Mouse (Mus musculus): ENCODE measurements around the gene Adgrb3. TPM values are rescaled to one million over a fixed set of nuclear protein-coding genes. Genes with fewer than 3 reads are reported as not detected.

Gene Adgrb3
- total and polyA plus RNA-seq, 2 experiments from 2014 or later, result 0.07 to 2.9 TPM

GRCm38 (mm10) chr1:25462612-25463011 lies 366.9 kb downstream of the Adgrb3 start:
- H3K4me3 ChIP-seq (ENCODE audit: low read depth, low read length), result no peak overlapping the region
- H3K4me1 ChIP-seq (ENCODE audit: control insufficient read depth, insufficient read depth), result no peaks in the 10 kb centered on the region
- H3K36me3 ChIP-seq (replicated peaks; ENCODE audit: control insufficient read depth, insufficient read depth, low read length), result no peaks in the 10 kb centered on the region
- H3K4me2 ChIP-seq (ENCODE audit: low read depth, low read length), result no peak overlapping the region
- TF ChIP-seq CTCF (IDR thresholded peaks at IDR 0.05; ENCODE audit: low read depth) (no peak), EP300 (IDR thresholded peaks at IDR 0.05; ENCODE audit: low read depth) (no peak)
- DNase-seq (ENCODE audit: low spot score), result no peak
- 38% methylated on average over 1 of the region's 1 CpGs for WGBS
- H3K9ac ChIP-seq (replicated peaks; ENCODE audit: low read depth, low read length), result no peak overlapping the region
- no peak overlapping the region for H3K27ac ChIP-seq (ENCODE audit: low read depth)
- no peak for ATAC-seq (ENCODE audit: insufficient read depth, low read depth)
- H3K27me3 ChIP-seq (ENCODE audit: control insufficient read depth, insufficient read depth, low read length), result no peaks in the 10 kb centered on the region
- H3K9me3 ChIP-seq (replicated peaks; ENCODE audit: control insufficient read depth, low read length), result no peaks in the 10 kb centered on the region

- Histone ChIP-seq H3K4me3 (ENCODE audit: low read depth, low read length) (no peak overlapping the region), H3K36me3 (replicated peaks; ENCODE audit: control insufficient read depth, insufficient read depth, low read length) (no peaks in the 10 kb centered on the region), H3K4me1 (ENCODE audit: control insufficient read depth, insufficient read depth) (no peaks in the 10 kb centered on the region), H3K9ac (replicated peaks; ENCODE audit: low read depth, low read length) (no peak overlapping the region), H3K9me3 (replicated peaks; ENCODE audit: control insufficient read depth, low read length) (no peaks in the 10 kb centered on the region), H3K4me2 (ENCODE audit: low read depth, low read length) (no peak overlapping the region), H3K27ac (ENCODE audit: low read depth) (no peak overlapping the region), H3K27me3 (ENCODE audit: control insufficient read depth, insufficient read depth, low read length) (no peaks in the 10 kb centered on the region)
- DNase-seq (ENCODE audit: low spot score) (no peak), ATAC-seq (ENCODE audit: insufficient read depth, low read depth) (no peak)
- TF ChIP-seq CTCF (IDR thresholded peaks at IDR 0.05; ENCODE audit: low read depth) (no peak), EP300 (IDR thresholded peaks at IDR 0.05; ENCODE audit: low read depth) (no peak)
- 45% methylated on average over 2 of the region's 2 CpGs for WGBS
Measured at GRCm38 (mm10) chr1:25435506-25435905, 394.0 kb downstream of the Adgrb3 start.

GRCm38 (mm10) chr1:25430219-25430862 lies 399.2 kb downstream of the Adgrb3 start:
- no peak overlapping the region for H3K9ac ChIP-seq (replicated peaks; ENCODE audit: low read depth, low read length)
- no peak overlapping the region for H3K4me3 ChIP-seq (ENCODE audit: low read depth, low read length)
- TF ChIP-seq CTCF (IDR thresholded peaks at IDR 0.05; ENCODE audit: low read depth) (no peak), EP300 (IDR thresholded peaks at IDR 0.05; ENCODE audit: low read depth) (no peak)

GRCm38 (mm10) chr1:25420701-25421100 lies 408.8 kb downstream of the Adgrb3 start:
- no peak for ATAC-seq (ENCODE audit: insufficient read depth, low read depth)

More at GRCm38 (mm10) chr1:25430219-25430862, 399.2 kb downstream of the Adgrb3 start:
- no peak for ATAC-seq (ENCODE audit: insufficient read depth, low read depth)
- no peak overlapping the region for H3K4me2 ChIP-seq (ENCODE audit: low read depth, low read length)
- H3K4me1 ChIP-seq (ENCODE audit: control insufficient read depth, insufficient read depth), result no peaks in the 10 kb centered on the region
- H3K27me3 ChIP-seq (ENCODE audit: control insufficient read depth, insufficient read depth, low read length), result no peaks in the 10 kb centered on the region
- H3K36me3 ChIP-seq (replicated peaks; ENCODE audit: control insufficient read depth, insufficient read depth, low read length), result no peaks in the 10 kb centered on the region
- WGBS, result 74% methylated on average over 16 of the region's 16 CpGs
- DNase-seq (ENCODE audit: low spot score), result no peak
- no peak overlapping the region for H3K27ac ChIP-seq (ENCODE audit: low read depth)
- no peaks in the 10 kb centered on the region for H3K9me3 ChIP-seq (replicated peaks; ENCODE audit: control insufficient read depth, low read length)

DNA sequence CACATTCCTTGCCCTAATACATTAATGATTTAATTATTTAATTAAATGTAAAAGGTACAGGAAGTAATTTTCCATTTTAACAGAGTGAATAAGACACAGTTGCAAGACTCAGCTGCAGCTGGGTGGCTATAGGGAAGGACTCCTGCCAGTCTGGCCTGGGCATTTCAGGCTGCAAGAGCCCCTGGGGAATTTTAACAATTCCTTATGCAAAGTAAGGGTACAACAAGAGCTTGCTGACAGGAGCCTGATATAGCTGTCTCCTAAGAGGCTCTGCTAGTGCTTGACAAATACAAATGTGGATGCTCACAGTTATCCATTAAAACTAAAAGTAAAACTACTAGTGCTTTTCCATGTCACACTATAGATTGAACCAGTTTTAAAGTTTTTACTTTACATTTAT lies 410.1 kb downstream of the Adgrb3 start:
- Histone ChIP-seq H3K4me3 (ENCODE audit: low read depth, low read length) (no peak overlapping the region), H3K27ac (ENCODE audit: low read depth) (no peak overlapping the region), H3K9me3 (replicated peaks; ENCODE audit: control insufficient read depth, low read length) (no peaks in the 10 kb centered on the region), H3K36me3 (replicated peaks; ENCODE audit: control insufficient read depth, insufficient read depth, low read length) (no peaks in the 10 kb centered on the region), H3K4me1 (ENCODE audit: control insufficient read depth, insufficient read depth) (no peaks in the 10 kb centered on the region), H3K4me2 (ENCODE audit: low read depth, low read length) (no peak overlapping the region), H3K27me3 (ENCODE audit: control insufficient read depth, insufficient read depth, low read length) (no peaks in the 10 kb centered on the region), H3K9ac (replicated peaks; ENCODE audit: low read depth, low read length) (no peak overlapping the region)
- TF ChIP-seq CTCF (IDR thresholded peaks at IDR 0.05; ENCODE audit: low read depth) (no peak), EP300 (IDR thresholded peaks at IDR 0.05; ENCODE audit: low read depth) (no peak)
- DNase-seq (ENCODE audit: low spot score) (no peak), ATAC-seq (ENCODE audit: insufficient read depth, low read depth) (no peak)

More at GRCm38 (mm10) chr1:25420701-25421100, 408.8 kb downstream of the Adgrb3 start:
- no peak overlapping the region for H3K4me2 ChIP-seq (ENCODE audit: low read depth, low read length)
- H3K9ac ChIP-seq (replicated peaks; ENCODE audit: low read depth, low read length), result no peak overlapping the region
- no peak overlapping the region for H3K27ac ChIP-seq (ENCODE audit: low read depth)
- 76% methylated on average over 2 of the region's 2 CpGs for WGBS
- no peaks in the 10 kb centered on the region for H3K9me3 ChIP-seq (replicated peaks; ENCODE audit: control insufficient read depth, low read length)
- no peak for DNase-seq (ENCODE audit: low spot score)
- no peak overlapping the region for H3K4me3 ChIP-seq (ENCODE audit: low read depth, low read length)
- no peaks in the 10 kb centered on the region for H3K4me1 ChIP-seq (ENCODE audit: control insufficient read depth, insufficient read depth)
- H3K36me3 ChIP-seq (replicated peaks; ENCODE audit: control insufficient read depth, insufficient read depth, low read length), result no peaks in the 10 kb centered on the region
- TF ChIP-seq EP300 (IDR thresholded peaks at IDR 0.05; ENCODE audit: low read depth) (no peak), CTCF (IDR thresholded peaks at IDR 0.05; ENCODE audit: low read depth) (no peak)
- H3K27me3 ChIP-seq (ENCODE audit: control insufficient read depth, insufficient read depth, low read length), result no peaks in the 10 kb centered on the region

- 76% methylated on average over 2 of the region's 2 CpGs for WGBS
- no peaks in the 10 kb centered on the region for H3K27me3 ChIP-seq (ENCODE audit: control insufficient read depth, insufficient read depth, low read length)
Measured at GRCm38 (mm10) chr1:25415084-25415483, 414.4 kb downstream of the Adgrb3 start.

More at GRCm38 (mm10) chr1:25415084-25415483, 414.4 kb downstream of the Adgrb3 start:
- H3K4me3 ChIP-seq (ENCODE audit: low read depth, low read length), result no peak overlapping the region
- DNase-seq (ENCODE audit: low spot score) (no peak), ATAC-seq (ENCODE audit: insufficient read depth, low read depth) (no peak)
- H3K36me3 ChIP-seq (replicated peaks; ENCODE audit: control insufficient read depth, insufficient read depth, low read length), result no peaks in the 10 kb centered on the region
- no peak for TF ChIP-seq EP300 (IDR thresholded peaks at IDR 0.05; ENCODE audit: low read depth)
- no peak for TF ChIP-seq CTCF (IDR thresholded peaks at IDR 0.05; ENCODE audit: low read depth)
- H3K27ac ChIP-seq (ENCODE audit: low read depth), result no peak overlapping the region
- no peaks in the 10 kb centered on the region for H3K4me1 ChIP-seq (ENCODE audit: control insufficient read depth, insufficient read depth)
- H3K9me3 ChIP-seq (replicated peaks; ENCODE audit: control insufficient read depth, low read length), result no peaks in the 10 kb centered on the region
- H3K4me2 ChIP-seq (ENCODE audit: low read depth, low read length), result no peak overlapping the region
- H3K9ac ChIP-seq (replicated peaks; ENCODE audit: low read depth, low read length), result no peak overlapping the region

All from heart, postnatal 0 days (tissue).